Mouse (Mus musculus): ENCODE results near the gene Mcm7. TPM values are rescaled to one million over a fixed set of nuclear protein-coding genes. Genes with fewer than 3 reads are reported as not detected.
"Not testable (repeated sequence)": the region's sequence is repeated elsewhere in the genome, so short reads cannot be mapped to it uniquely, and the experiment has no call there.

Gene Mcm7
- 71.5 and 81.4 TPM in 2 replicates for polyA plus RNA-seq (2014; fragmentation: Nextera tagmentation; extraction: Ambion mirVana)

GRCm38 (mm10) chr5:138171695-138172491 is at the start of gene Mcm7, which contains the start of gene Ap4m1:
Gene Mcm7, minus strand, starts transcription at chr5:138172422.
Gene Ap4m1, plus strand, starts transcription at chr5:138172002.
- ATAC-seq (ENCODE audit: low read depth), result peak; percentile 94
- Histone ChIP-seq H3K4me2 (ENCODE audit: low read depth, low read length) (peak within 1 kb of the TSS; percentile 57), H3K27me3 (ENCODE audit: control insufficient read depth, insufficient read depth, low read length) (no peaks in the 10 kb centered on the region), H3K9ac (replicated peaks; ENCODE audit: low read depth, low read length) (peak within 1 kb of the TSS; percentile 60), H3K4me1 (ENCODE audit: control insufficient read depth, insufficient read depth, low read length) (peaks cover 15% of the 10 kb centered on the region), H3K4me3 (ENCODE audit: low read depth, low read length) (peak within 1 kb of the TSS; percentile 44), H3K9me3 (ENCODE audit: control insufficient read depth, low read length) (no peaks in the 10 kb centered on the region), H3K36me3 (ENCODE audit: control insufficient read depth, insufficient read depth, low read length) (peaks cover 34% of the 10 kb centered on the region), H3K27ac (ENCODE audit: low read depth, low read length) (peak within 1 kb of the TSS; percentile 89)
- under 1% methylated on average over 54 of the region's 54 CpGs for WGBS

- 68% methylated on average over 2 of the region's 2 CpGs for WGBS
- no peak overlapping the region for H3K9ac ChIP-seq (replicated peaks; ENCODE audit: low read depth, low read length)
- H3K4me3 ChIP-seq (ENCODE audit: low read depth, low read length), result no peak overlapping the region
- H3K4me1 ChIP-seq (ENCODE audit: control insufficient read depth, insufficient read depth, low read length), result no peaks in the 10 kb centered on the region
- no peaks in the 10 kb centered on the region for H3K36me3 ChIP-seq (ENCODE audit: control insufficient read depth, insufficient read depth, low read length)
- H3K27ac ChIP-seq (ENCODE audit: low read depth, low read length), result no peak overlapping the region
- no peaks in the 10 kb centered on the region for H3K9me3 ChIP-seq (ENCODE audit: control insufficient read depth, low read length)
- ATAC-seq (ENCODE audit: low read depth), result no peak
- no peak overlapping the region for H3K4me2 ChIP-seq (ENCODE audit: low read depth, low read length)
- H3K27me3 ChIP-seq (ENCODE audit: control insufficient read depth, insufficient read depth, low read length), result no peaks in the 10 kb centered on the region
These were observed 47.6 kb upstream of the Mcm7 start for GRCm38 (mm10) chr5:138219864-138220263.

- H3K4me3 ChIP-seq (ENCODE audit: low read depth, low read length); H3K9ac ChIP-seq (replicated peaks; ENCODE audit: low read depth, low read length); H3K27ac ChIP-seq (ENCODE audit: low read depth, low read length); H3K27me3 ChIP-seq (ENCODE audit: control insufficient read depth, insufficient read depth, low read length); ATAC-seq (ENCODE audit: low read depth); H3K9me3 ChIP-seq (ENCODE audit: control insufficient read depth, low read length); H3K4me2 ChIP-seq (ENCODE audit: low read depth, low read length); H3K4me1 ChIP-seq (ENCODE audit: control insufficient read depth, insufficient read depth, low read length); H3K36me3 ChIP-seq (ENCODE audit: control insufficient read depth, insufficient read depth, low read length): not testable (repeated sequence)
- WGBS, result 97% methylated on average over 13 of the region's 13 CpGs
These were observed 44.4 kb upstream of the Mcm7 start for GRCm38 (mm10) chr5:138216632-138217031.

DNA sequence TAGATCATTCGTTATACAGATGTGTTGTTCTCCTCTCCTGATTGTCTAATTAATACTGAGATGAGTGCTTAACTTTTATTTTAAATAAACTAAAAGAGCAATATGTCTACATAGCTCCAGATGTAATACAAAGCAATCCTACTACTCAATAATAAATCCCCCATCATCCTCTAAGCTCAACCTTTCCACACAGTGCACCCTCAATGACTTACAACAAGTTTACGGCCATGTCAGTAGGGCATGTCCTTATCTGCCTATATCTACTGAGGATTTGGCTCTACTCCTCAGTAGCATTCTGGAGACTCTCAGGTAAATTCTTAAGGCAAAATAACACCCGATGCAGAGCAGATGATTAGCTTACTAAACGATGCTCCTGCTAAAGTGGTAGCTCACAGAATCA is 35.7 kb upstream of the Mcm7 start:
- WGBS, result 87% methylated on average over 4 of the region's 4 CpGs
- no peaks in the 10 kb centered on the region for H3K4me1 ChIP-seq (ENCODE audit: control insufficient read depth, insufficient read depth, low read length)
- H3K4me2 ChIP-seq (ENCODE audit: low read depth, low read length), result no peak overlapping the region
- no peaks in the 10 kb centered on the region for H3K9me3 ChIP-seq (ENCODE audit: control insufficient read depth, low read length)
- no peak overlapping the region for H3K4me3 ChIP-seq (ENCODE audit: low read depth, low read length)
- no peaks in the 10 kb centered on the region for H3K36me3 ChIP-seq (ENCODE audit: control insufficient read depth, insufficient read depth, low read length)
- H3K27me3 ChIP-seq (ENCODE audit: control insufficient read depth, insufficient read depth, low read length), result no peaks in the 10 kb centered on the region
- no peak overlapping the region for H3K27ac ChIP-seq (ENCODE audit: low read depth, low read length)
- no peak for ATAC-seq (ENCODE audit: low read depth)
- H3K9ac ChIP-seq (replicated peaks; ENCODE audit: low read depth, low read length), result no peak overlapping the region

GRCm38 (mm10) chr5:138207253-138207652 is 35.0 kb upstream of the Mcm7 start:
- WGBS, result 79% methylated on average over 1 of the region's 1 CpGs
- ATAC-seq (ENCODE audit: low read depth), result no peak
- Histone ChIP-seq H3K9me3 (ENCODE audit: control insufficient read depth, low read length) (no peaks in the 10 kb centered on the region), H3K27me3 (ENCODE audit: control insufficient read depth, insufficient read depth, low read length) (no peaks in the 10 kb centered on the region), H3K4me3 (ENCODE audit: low read depth, low read length) (no peak overlapping the region), H3K27ac (ENCODE audit: low read depth, low read length) (no peak overlapping the region), H3K9ac (replicated peaks; ENCODE audit: low read depth, low read length) (no peak overlapping the region), H3K4me2 (ENCODE audit: low read depth, low read length) (no peak overlapping the region), H3K36me3 (ENCODE audit: control insufficient read depth, insufficient read depth, low read length) (no peaks in the 10 kb centered on the region), H3K4me1 (ENCODE audit: control insufficient read depth, insufficient read depth, low read length) (no peaks in the 10 kb centered on the region)

DNA sequence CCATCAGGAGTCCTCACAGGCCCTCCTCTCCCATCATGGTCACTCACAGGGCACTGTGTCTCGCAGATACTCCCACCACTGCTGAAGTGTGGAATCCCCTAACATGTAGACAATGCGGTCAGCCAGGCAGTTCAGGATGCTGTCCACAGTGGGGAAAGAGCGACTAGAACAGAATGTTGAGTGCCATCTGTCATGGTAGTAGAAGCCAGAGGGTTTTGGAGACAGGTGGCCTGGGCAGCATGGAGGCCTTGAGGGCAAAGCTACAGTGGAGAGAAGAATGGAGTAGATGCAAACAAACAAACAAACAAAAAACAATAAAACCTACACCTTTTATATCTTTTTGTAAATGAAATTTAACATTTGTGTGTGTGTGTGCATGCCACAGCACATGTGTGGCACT is 29.9 kb upstream of the Mcm7 start:
- Histone ChIP-seq H3K4me2 (ENCODE audit: low read depth, low read length) (no peak overlapping the region), H3K27me3 (ENCODE audit: control insufficient read depth, insufficient read depth, low read length) (no peaks in the 10 kb centered on the region), H3K4me1 (ENCODE audit: control insufficient read depth, insufficient read depth, low read length) (no peaks in the 10 kb centered on the region), H3K4me3 (ENCODE audit: low read depth, low read length) (no peak overlapping the region), H3K9ac (replicated peaks; ENCODE audit: low read depth, low read length) (no peak overlapping the region), H3K36me3 (ENCODE audit: control insufficient read depth, insufficient read depth, low read length) (no peaks in the 10 kb centered on the region), H3K9me3 (ENCODE audit: control insufficient read depth, low read length) (no peaks in the 10 kb centered on the region), H3K27ac (ENCODE audit: low read depth, low read length) (no peak overlapping the region)
- WGBS, result 86% methylated on average over 3 of the region's 3 CpGs
- no peak for ATAC-seq (ENCODE audit: low read depth)

GRCm38 (mm10) chr5:138199576-138199975 is 27.4 kb upstream of the Mcm7 start:
- no peak for ATAC-seq (ENCODE audit: low read depth)
- H3K4me3 ChIP-seq (ENCODE audit: low read depth, low read length), result no peak overlapping the region
- H3K9me3 ChIP-seq (ENCODE audit: control insufficient read depth, low read length), result no peaks in the 10 kb centered on the region
- H3K36me3 ChIP-seq (ENCODE audit: control insufficient read depth, insufficient read depth, low read length), result no peaks in the 10 kb centered on the region
- H3K4me2 ChIP-seq (ENCODE audit: low read depth, low read length), result no peak overlapping the region
- no peaks in the 10 kb centered on the region for H3K27me3 ChIP-seq (ENCODE audit: control insufficient read depth, insufficient read depth, low read length)
- H3K9ac ChIP-seq (replicated peaks; ENCODE audit: low read depth, low read length), result no peak overlapping the region
- H3K27ac ChIP-seq (ENCODE audit: low read depth, low read length), result no peak overlapping the region
- 11% methylated on average over 1 of the region's 1 CpGs for WGBS
- H3K4me1 ChIP-seq (ENCODE audit: control insufficient read depth, insufficient read depth, low read length), result peaks cover 7% of the 10 kb centered on the region; the same call in 1 of the 2 replicates

DNA sequence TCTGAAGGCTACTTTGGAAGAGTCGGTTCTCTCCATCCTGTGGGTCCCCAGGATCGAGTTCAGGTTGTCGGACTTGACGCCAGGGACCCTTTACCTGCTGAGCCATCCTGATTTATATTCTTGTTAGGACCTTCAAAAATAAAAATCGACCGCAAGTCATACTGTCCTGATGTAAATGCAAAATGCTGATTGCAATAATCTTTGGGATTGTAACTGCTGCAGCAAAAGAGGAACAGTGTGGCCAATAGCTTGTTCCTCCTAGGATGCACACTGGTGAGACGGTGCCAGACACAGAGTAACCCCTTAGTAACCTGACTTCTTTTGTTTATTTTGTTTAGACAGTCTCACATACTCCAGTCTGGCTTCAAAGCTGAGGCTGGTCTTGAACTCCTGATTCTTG is 23.2 kb upstream of the Mcm7 start:
- H3K9me3 ChIP-seq (ENCODE audit: control insufficient read depth, low read length), result no peaks in the 10 kb centered on the region
- H3K27ac ChIP-seq (ENCODE audit: low read depth, low read length), result no peak overlapping the region
- H3K4me2 ChIP-seq (ENCODE audit: low read depth, low read length), result peak overlapping the region; percentile 96
- H3K4me3 ChIP-seq (ENCODE audit: low read depth, low read length), result peak overlapping the region; percentile 76
- no peaks in the 10 kb centered on the region; the same call in 1 of the 2 replicates for H3K36me3 ChIP-seq (ENCODE audit: control insufficient read depth, insufficient read depth, low read length)
- H3K27me3 ChIP-seq (ENCODE audit: control insufficient read depth, insufficient read depth, low read length), result no peaks in the 10 kb centered on the region
- H3K9ac ChIP-seq (replicated peaks; ENCODE audit: low read depth, low read length), result peak overlapping the region; percentile 84; the same call in 1 of the 2 replicates
- H3K4me1 ChIP-seq (ENCODE audit: control insufficient read depth, insufficient read depth, low read length), result peaks cover 7% of the 10 kb centered on the region; the same call in 1 of the 2 replicates
- ATAC-seq (ENCODE audit: low read depth), result no peak
- WGBS, result 73% methylated on average over 7 of the region's 7 CpGs

GRCm38 (mm10) chr5:138194755-138195345 is 22.6 kb upstream of the Mcm7 start:
- ATAC-seq (ENCODE audit: low read depth), result peak; percentile 74
- Histone ChIP-seq H3K4me3 (ENCODE audit: low read depth, low read length) (peak overlapping the region; percentile 76), H3K27me3 (ENCODE audit: control insufficient read depth, insufficient read depth, low read length) (no peaks in the 10 kb centered on the region), H3K9ac (replicated peaks; ENCODE audit: low read depth, low read length) (peak overlapping the region; percentile 84), H3K9me3 (ENCODE audit: control insufficient read depth, low read length) (no peaks in the 10 kb centered on the region), H3K4me2 (ENCODE audit: low read depth, low read length) (peak overlapping the region; percentile 96), H3K4me1 (ENCODE audit: control insufficient read depth, insufficient read depth, low read length) (peaks cover 7% of the 10 kb centered on the region; the same call in 1 of the 2 replicates), H3K27ac (ENCODE audit: low read depth, low read length) (peak overlapping the region; percentile 90), H3K36me3 (ENCODE audit: control insufficient read depth, insufficient read depth, low read length) (no peaks in the 10 kb centered on the region; the same call in 1 of the 2 replicates)
- 1% methylated on average over 29 of the region's 29 CpGs for WGBS

Data from neural tube, embryonic 14.5 days (tissue).